Mouse (Mus musculus) kidney, postnatal 36 days (tissue): ENCODE measurements around the gene Hoxc10.

Experiments used
- DNase-seq, 2 experiments: peaks; one replicate each; pipeline ENCODE4 v3.0.0; 2021 to 2022; ENCODE audit warnings: mixed read lengths in 2 of 2

Hoxc10 gene

DNA sequence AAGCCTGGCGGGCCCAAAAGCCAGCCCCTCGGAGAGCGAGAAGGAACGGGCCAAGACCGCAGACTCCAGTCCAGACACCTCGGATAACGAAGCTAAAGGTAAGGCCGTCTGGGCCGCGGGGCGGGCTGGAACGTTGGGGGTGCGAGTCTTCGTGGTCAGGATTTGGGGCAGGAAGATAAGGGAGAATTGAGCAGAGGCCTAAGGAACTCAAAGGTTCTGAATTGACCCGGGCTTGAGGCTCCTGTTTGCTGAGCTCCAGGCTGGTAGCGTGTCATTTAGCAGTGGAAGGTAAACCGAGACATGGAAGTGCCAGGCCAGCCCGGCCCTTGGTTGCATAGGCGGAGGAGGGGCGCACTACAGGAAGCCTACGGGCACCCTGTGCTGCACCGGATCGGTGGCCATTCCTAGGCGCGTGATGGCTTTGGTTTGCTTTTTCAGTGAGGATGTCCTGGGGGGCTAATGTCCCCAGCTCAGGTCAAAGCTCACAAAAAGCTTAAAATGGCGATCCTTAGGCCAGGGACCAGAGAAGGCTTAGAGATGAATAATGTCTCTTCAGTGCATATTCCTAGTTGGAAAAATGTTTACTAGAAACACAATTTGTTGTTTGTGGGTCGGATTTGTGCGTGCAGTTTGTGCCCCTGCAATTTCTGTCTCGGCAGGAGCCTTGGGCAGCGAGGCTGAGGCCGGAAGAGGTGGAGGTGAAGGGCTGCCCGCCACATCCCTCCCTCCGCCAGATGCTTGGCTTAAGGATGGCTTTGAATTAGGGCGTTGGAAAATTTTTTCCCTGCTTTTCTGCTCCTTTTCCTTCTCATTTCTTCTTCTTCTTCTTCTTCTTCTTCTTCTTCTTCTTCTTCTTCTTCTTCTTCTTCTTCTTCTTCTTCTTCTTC, 1.2 kb downstream of the Hoxc10 start:
- peak in 1 of 2 experiments; percentile 57 for DNase-seq

DNA sequence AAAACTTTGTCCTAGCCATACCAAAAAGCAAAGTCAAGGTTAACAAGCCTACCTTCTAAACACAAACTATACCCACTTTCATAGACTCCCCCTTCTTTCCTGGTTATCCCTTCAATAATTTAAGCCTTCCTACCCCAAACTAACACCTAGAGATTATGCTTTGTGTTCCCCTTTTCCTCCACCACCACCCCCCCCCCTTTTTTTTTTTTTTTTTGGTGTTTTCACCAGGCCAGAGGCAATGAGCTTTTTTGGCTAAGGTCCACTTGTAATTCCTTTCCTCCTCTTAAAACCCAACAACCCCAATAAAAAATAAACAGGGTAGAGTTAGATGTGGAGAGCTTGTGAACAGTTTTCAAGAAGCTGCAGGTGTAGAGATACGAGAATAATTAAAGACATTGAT, 2.7 kb downstream of the Hoxc10 start:
- no peak for DNase-seq

DNA sequence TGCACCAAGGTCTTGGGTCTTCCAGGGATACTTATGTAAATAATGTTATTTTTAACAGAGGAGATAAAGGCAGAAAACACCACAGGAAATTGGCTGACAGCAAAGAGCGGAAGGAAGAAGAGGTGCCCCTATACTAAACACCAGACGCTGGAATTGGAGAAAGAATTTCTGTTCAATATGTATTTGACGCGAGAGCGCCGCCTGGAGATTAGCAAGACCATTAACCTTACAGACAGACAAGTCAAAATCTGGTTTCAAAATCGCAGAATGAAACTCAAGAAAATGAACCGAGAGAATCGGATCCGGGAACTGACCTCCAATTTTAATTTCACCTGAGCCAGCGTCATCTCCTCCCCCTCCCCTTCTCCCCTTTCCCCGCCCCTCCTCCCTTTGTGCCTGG, 4.1 kb downstream of the Hoxc10 start:
- DNase-seq, result peak in 1 of 2 experiments; percentile 74

DNA sequence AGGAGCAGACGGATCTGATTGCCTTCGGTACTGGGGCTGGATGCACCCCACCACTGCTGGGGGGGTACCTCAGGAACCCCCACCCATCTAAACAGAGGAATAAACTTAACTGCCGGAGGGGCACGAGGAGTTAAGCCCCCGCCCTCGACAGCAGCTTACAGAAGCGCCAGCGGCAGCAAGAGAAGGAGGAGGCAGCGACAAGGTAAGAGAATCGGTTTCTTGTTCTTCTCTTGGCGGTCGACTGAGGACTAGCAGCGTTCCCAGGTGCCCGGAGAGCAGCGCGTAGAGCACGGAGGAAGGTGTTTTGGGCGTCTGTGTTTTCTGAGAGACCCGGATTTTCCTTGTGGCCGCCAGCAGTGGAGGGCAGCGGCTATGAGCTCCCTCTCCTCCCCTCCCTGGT, 5.7 kb downstream of the Hoxc10 start:
- no peak for DNase-seq

DNA sequence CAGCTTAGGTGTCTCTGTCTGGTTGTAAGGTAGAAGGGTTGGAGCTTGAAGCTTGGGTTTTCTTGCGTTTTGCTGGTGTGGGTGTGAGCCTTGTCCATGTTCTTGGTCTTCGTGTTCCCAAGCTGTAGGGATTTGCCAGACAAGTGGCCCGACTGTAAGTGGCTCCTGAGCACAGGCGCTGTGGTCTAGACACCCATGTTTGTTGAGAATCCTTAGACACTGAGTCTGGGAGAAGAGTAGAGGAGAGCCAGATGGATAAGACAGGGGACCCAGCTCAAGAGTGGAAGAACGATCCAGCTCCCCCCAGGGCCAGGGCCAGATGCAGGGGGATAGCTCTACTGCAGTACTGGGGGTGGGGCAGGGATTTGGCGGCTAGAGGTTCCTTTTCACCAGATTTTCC, 6.2 kb downstream of the Hoxc10 start:
- no peak for DNase-seq

DNA sequence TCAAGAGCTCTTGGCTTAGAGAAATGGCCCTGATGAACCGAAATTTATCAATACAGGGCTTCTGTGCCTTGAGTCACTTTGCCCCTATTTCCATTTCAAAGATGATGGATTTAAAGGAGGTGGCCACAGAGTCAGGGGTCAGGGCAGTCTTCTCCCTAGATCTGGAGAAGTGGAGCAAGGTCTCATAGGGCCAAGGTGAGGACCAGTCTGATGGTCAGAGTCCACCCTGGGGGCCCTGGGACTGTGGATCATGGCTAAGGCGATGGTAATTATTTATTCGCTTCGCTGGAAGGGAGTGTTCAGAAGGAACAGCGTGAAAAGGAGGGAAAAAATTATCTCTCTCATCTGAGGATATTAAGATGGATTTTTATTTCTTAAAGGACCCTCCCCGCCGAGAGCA, 8.4 kb downstream of the Hoxc10 start:
- peak in 1 of 2 experiments; percentile 53 for DNase-seq

DNA sequence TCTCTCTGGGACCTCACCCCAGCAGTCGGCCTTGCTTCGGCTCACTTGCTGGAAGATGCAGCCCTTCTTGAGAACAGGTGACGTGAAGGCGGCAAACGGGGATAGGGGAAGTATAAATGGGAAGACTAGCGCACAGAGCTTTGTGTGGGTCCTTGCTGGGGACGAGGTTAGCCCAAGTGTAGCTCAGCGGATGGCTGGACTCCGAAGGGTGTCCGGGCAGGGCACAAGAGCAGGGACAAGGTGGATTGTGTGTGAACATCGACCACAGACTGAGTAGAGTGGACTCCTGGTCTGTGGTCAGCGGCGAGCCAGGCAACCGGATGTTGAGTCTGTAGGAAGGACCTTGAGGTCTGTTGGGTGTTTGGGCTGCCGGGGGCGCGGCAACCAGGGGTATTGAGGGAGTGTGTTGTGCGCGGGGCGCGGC, 9.1 kb downstream of the Hoxc10 start:
- DNase-seq, result peak in 1 of 2 experiments; percentile 68

DNA sequence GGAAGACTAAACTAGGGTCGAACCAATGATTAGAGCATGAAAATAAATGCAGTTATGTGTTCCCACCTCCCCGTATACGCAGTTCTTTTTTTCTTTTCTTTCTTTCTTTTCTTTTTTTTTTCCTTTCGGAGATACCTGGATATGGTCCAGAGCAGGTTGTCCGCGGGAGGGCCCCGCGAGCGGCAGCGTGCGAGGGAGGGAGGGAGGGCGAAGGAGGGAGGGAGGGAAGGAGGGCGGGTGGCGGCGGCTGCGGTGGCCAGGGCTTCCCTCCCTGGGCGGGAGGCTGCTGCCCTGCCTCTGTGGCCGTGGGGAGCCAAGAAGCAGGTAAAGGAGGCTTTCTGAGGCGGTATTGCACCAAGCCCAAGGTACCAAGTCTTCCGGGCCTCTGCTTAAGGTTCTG, 9.6 kb downstream of the Hoxc10 start, which contains the start of gene Hoxc9:
Hoxc9 (plus strand) TSS at position 269 of the 400 bp plus-strand sequence.
- DNase-seq, result peak in 1 of 2 experiments; percentile 56

DNA sequence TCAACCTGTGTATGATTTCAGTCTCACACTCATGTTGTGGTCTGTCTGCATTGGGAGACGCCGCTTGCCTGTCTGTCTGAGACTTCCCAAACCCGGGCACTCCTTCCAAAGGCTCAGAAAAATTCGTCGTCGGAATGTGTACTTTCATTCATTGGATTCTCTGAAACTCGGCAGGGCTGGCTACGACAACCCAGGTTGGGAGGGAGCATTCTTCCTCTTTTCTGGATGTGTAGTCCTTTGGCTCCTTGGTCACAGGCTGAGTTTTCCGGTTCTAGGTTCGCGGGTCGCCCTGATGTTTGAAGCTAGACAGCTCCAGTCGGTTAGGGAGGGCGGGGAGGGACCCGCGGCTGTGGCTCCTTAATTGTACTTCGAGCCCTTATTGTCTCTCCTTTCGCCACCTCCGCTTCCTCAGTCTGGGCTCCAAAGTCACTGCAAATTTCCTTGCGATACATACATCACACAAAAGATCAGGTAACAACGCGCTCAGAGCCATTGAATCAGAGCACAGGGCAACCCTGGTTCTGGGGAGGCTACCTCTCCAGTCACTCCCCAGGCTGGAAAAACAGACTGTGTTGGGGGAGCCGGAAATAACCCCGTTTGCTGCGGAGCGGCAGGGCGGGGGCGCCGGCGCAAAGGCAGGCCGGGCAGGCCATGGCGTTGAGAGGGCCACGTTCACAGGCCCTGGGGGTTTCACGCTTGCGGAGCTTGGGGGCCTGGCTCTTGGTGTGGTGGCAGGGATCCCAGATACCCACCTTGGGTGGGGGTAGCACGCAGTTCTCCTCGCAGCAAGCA, 10.2 kb downstream of the Hoxc10 start:
- peak in 1 of 2 experiments; percentile 64 for DNase-seq

DNA sequence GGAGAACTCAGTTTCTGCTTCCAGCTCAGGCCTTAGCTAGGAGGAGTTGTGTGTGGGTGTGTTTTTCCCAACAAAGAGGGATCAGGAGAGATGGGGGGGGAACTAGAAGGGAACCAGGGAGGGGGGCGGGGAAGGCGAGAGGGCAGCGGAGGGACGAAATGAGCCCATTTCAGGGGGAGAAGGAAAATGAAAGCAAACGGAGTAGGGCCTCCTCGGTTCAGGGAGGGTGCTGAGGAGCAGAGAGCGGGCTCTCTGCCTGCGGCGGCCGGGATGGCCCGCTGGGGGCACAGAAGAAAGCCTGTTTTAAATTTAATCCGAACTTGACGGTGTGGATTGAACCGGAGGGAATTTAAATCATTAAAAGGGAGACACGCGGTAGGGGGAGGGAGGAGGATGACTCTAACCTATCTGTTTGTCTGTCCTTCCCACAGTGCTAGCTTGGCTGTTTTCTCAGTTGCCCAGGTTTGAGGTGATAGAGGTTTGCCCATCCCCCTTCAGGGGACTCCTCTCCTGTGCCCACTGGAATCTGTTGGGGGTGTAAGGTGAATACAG, 10.9 kb downstream of the Hoxc10 start:
- peak in 1 of 2 experiments; percentile 45 for DNase-seq

DNA sequence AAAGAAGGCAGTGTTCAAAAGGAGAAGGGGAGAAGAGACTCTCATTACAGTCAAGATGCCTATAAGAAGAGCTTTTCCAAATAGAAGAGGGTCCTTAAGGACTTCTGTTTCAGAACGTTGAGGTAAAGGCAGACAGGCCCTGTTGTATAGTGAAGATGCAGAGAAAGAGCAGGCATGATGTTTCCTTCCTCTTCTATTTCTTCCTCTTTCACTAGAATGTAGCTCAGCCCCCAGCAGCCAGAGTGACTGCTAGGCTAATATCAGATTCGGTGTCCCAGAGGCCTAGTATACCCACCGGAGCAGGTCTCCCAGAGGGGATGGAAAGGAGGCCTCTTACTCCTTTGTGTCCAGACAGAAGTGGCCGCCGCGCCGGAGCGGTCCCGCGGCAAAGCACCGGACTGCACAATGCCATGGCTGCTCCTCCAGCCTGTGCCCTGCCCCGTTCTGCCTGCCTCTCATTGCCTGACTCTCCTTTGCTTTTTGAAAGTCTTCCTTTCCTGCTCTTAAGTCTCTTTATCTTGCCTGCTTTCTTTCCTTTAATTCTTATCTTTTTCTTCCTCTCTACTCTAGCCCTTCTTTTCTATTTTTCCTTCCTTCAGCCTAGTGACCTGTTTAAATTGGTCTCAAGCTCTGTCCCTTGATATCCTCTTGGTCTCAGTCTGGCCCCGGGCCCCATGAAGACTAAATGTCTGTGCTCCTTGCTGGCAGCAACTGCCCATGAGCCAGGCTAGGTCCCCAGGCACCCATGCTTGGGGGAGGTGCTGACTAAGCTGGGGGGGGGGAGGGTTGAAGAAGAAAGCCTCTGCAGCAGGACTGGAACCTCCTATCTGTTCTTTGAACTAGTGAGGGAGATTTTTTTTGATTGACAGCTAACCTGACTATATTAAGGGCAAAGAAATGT, 12.3 kb downstream of the Hoxc10 start:
- DNase-seq, result peak in 1 of 2 experiments; percentile 48

DNA sequence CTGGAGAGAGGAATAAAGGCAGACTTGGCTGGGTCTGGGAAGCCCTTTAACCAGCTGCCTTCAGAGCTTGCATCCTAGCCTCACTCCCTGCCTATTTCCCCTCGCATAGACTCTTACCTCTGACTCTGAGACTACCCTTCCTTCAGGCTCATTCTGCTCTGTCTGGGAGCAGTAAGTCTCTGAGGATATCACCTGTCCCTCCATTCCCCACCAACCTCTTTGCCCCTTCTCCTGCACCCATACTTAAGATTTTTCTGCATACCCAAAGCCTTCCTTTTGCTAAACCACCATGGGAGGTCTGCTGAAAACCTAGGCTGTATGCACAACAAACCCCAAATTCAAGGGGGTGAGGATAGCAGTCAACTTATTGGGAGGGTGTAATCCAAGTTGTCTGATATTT, 13.3 kb downstream of the Hoxc10 start:
- peak in 1 of 2 experiments; percentile 8 for DNase-seq

DNA sequence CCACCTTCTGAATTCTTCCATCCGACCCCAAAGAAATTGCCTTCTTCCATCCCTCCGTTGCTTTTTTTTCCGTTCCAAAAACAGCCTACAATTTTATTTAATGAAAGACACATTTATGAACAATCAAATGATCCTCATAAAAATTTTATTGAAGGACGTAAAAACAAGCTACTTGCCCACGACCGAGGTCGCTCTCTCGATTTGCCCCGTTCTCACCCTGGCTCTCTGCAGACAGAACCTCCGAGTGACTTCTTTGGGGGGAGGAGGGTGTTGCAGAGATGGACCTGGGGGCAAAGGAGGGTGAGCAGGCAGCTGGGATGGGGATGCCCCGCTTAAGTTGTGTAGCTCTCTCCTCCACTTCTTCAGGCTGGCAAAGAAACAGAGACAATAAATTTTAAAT, 13.8 kb downstream of the Hoxc10 start:
- DNase-seq, result peak in 1 of 2 experiments; percentile 19

DNA sequence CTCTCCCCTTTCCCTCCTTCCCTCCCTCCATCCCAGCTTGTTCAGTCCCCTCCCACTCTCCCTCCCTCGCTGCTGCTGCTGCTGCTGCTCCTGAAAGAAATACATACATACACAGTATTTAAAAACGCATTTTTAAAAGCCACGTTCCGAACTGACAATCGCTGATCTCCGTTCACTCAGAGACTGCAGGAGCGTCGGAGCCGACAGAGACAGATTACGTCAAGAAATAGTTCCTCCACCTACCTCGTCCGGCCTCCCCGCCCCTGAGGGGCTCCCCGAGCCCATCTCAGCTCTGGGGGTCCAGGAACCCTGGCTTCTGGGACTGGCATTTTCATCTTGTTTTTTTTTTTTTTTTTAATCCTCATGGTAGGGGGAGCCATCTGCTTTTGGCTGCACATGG, 14.3 kb downstream of the Hoxc10 start:
- peak in 1 of 2 experiments; percentile 34 for DNase-seq

DNA sequence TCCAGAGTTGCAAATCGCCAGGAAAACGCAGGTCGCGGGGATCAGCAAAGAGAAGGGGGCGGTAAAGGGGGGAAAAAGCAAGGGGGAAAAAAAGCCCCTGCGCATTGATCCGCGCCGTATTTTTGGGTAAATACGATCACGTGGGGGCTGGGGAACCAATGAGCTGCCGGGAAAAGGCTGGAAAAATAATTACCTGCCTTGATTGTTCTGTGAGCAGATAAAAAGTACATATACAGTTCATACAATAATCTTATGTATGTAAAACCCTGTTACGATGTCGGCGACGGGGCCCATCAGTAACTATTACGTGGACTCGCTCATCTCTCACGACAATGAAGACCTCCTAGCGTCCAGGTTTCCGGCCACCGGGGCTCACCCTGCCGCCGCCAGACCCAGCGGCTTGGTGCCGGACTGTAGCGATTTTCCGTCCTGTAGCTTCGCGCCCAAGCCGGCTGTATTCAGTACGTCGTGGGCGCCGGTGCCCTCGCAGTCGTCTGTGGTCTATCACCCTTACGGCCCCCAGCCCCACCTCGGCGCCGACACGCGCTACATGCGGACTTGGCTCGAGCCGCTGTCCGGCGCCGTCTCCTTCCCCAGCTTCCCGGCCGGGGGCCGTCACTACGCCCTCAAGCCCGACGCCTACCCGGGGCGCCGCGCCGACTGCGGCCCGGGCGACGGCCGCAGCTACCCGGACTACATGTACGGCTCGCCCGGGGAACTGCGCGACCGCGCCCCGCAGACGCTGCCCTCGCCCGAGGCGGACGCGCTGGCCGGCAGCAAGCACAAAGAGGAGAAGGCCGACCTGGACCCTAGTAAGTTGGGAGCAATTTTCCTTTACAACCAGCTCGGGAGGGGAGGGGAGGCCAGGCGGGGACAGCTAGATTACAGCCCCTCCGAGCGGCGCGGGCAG, 15.0 kb downstream of the Hoxc10 start:
- DNase-seq, result peak; percentile 74 to 78

DNA sequence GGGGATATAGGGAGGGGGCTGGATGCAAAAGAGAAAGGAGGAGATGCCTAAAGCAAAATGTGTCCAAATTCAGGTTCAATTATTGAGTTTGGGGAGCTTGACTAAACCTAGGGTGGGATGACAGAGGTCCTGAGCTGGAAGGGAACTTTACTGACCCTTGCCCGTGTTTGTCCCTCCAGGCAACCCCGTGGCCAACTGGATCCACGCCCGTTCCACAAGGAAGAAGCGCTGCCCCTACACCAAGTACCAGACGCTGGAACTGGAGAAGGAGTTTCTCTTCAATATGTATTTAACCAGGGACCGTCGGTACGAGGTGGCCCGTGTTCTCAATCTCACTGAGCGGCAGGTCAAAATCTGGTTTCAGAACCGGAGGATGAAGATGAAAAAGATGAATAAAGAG, 17.1 kb downstream of the Hoxc10 start:
- peak in 1 of 2 experiments; percentile 46 for DNase-seq

DNA sequence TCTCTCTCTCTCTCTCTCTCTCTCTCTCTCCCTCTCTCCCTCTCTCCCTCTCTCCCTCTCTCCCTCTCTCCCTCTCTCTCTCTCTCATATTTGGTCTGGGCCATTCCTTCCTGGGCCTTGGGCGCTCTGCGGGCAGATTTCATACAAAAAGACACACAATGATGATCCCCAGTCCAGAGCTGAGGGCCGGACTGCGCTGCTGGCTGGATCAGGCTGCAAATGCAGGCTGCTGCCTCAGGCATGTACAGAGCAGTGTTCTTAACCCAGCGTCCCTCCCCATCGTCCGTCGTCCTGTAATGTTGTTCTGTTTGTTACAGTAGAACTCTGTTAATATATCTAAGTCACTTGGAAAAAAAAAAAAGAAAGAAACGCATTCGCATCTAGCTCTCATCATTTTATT, 17.9 kb downstream of the Hoxc10 start:
- no peak for DNase-seq

DNA sequence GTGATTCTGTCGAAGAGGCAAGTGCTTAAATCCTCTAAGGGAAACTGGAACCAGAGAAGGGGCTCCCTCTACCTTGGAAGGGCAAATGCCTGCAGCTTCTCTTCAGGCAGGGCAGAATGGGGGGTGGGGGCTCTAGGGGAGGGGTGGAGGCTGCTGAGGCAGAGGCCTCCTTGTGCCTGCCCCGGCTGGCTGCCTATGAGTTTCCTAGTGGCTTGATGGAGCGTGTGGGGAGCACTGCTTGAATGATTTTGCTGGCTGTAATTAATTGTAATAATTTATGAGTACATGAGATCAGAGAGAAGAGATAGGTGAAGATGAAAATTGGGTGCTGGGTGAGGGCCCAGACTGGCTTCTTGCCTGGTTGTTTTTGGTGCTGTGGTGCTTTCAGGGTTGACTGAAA, 18.3 kb downstream of the Hoxc10 start:
- no peak for DNase-seq

DNA sequence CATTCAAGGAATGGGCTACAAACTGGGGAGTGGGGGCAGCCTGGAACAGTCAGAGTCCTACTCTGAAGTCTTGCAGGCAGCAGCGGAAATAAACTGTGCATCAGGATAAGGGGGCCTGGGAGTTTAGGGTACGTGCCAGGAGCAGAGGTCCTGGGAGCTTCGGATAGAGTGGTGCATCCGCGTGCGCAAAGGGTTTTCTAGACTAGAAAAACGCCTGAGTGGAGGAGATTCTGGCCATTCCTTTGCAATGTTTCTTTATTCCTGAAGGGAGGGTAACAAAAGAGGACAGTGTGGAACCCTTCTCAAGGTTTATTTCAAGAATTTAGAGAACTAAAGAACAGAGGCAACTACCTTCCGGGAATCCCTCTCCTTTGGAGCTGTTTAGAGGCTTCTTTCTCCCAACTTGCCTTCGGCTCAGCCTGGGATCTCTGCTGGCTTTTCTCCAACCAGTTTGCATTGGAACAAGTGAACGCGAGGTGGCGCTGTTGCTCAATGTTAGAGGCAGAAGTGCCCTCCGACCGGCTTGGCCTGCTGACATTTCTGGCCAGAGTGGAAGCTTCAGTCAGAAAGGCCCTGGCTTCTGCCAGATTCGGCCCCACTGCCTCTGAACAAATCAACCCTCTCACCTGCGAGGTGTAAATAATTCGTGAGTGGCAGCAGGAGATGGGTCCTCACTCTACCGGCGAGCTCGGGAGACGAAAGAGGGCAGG, 20.7 kb downstream of the Hoxc10 start:
- peak; percentile 94 to 97 for DNase-seq

DNA sequence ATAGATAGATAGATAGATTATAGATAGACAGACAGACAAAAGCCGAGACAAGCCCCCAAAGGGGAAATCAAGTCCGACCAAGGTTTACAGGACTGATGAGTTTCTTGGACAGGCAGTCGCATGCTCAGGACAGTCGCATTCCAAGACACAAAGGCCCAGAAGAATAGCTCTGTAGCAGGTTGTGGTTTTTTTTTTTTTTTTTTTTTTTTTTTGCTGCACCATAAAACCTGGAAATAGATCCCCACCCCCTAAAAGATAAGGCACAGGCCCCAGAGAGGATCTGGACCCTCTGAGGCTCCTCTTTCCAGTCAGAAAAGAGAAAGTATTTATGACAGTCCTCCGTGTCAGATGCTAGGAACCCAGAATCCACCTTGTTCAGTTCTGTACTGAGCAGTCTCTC, 21.5 kb downstream of the Hoxc10 start:
- DNase-seq, result no peak
